Mouse (Mus musculus) liver, embryonic 14.5 days (tissue): Measurements from ENCODE around the gene Zmym4. TPM values are rescaled to one million over a fixed set of nuclear protein-coding genes. Genes with fewer than 3 reads are reported as not detected.
A peak's percentile ranks its signal among the peaks of the same experiment; 100 is the strongest.

Experiments
- ATAC-seq: fragments of 200-750 bp; cut with Nextera tagmentation; 2 replicates; pipeline ENCODE4 v1.8.0; 2017; ENCODE audit warnings: moderate number of reproducible peaks, mild to moderate bottlenecking, moderate library complexity; ENCODE audit not compliant: insufficient read depth
- DNase-seq, 3 experiments: peaks; one replicate each; pipeline ENCODE4 v3.0.0-alpha.2; 2012 to 2013; ENCODE audit warnings: low read depth in 3 of 3, low spot score in 3 of 3
- H3K27ac ChIP-seq: fragments of 300-500 bp; sonication (generic); 2 replicates; pipeline ENCODE4 v1.5.1; 2014; ENCODE audit warnings: moderate library complexity, mild to moderate bottlenecking, control low read depth, inconsistent platforms
- H3K27me3 ChIP-seq: fragments of 300-500 bp; sonication (generic); 2 replicates; pipeline ENCODE4 v1.6.1; 2014; ENCODE audit warnings: mild to moderate bottlenecking, low read length, moderate library complexity; ENCODE audit not compliant: control insufficient read depth, insufficient read depth
- H3K36me3 ChIP-seq: fragments of 300-500 bp; sonication (generic); replicated peaks from 2 replicates; pipeline ENCODE4 v1.6.1; 2014; ENCODE audit warnings: low read depth; ENCODE audit not compliant: control insufficient read depth, insufficient read depth
- H3K4me1 ChIP-seq, 2 experiments: fragments of 200-500 bp in 1 of 2; fragments of 300-500 bp in 1 of 2; sonication (generic) in 1 of 2; replicated peaks; 2 replicates each; pipeline ENCODE4 v1.6.1; 2012 to 2014; ENCODE audit warnings: antibody characterized with exemption in 1 of 2, inconsistent platforms in 1 of 2, low read length in 1 of 2; ENCODE audit not compliant: control insufficient read depth in 2 of 2, insufficient read depth in 2 of 2
- H3K4me2 ChIP-seq: fragments of 300-500 bp; sonication (generic); 2 replicates; pipeline ENCODE4 v1.6.1; 2014; ENCODE audit warnings: low read depth, mild to moderate bottlenecking, control low read depth, moderate library complexity
- H3K4me3 ChIP-seq, 2 experiments: fragments of 200-500 bp in 1 of 2; fragments of 300-500 bp in 1 of 2; sonication (generic) in 1 of 2; 2 replicates each; pipeline ENCODE4 v1.5.1; 2012 to 2014; ENCODE audit warnings: low read depth in 2 of 2, low read length in 2 of 2, mild to moderate bottlenecking in 2 of 2, control low read depth in 1 of 2, inconsistent platforms in 1 of 2, moderate library complexity in 1 of 2; ENCODE audit not compliant: insufficient read depth in 1 of 2
- H3K9ac ChIP-seq: fragments of 300-500 bp; sonication (generic); replicated peaks from 2 replicates; pipeline ENCODE4 v1.6.1; 2014; ENCODE audit warnings: mild to moderate bottlenecking, control low read depth, moderate library complexity
- H3K9me3 ChIP-seq: fragments of 300-500 bp; sonication (generic); 2 replicates; pipeline ENCODE4 v1.6.1; 2016; ENCODE audit warnings: low read length, mixed read lengths; ENCODE audit not compliant: control insufficient read depth
- CTCF ChIP-seq: IDR thresholded peaks from 2 replicates; pipeline ENCODE4 v1.5.1; 2016; ENCODE audit warnings: antibody characterized with exemption, low read depth, control low read depth
- EP300 ChIP-seq: IDR thresholded peaks from 2 replicates; pipeline ENCODE4 v1.6.1; 2016; ENCODE audit warnings: antibody characterized with exemption, low read depth
- WGBS: fragments of 180-500 bp; shearing (Covaris S2); extraction: QIAGEN DNeasy Blood & Tissue Kit; methylation state at CpG from one replicate; pipeline ENCODE4 v1.1.7; 2014; ENCODE audit not compliant: insufficient replicate concordance; 5-methylcytosine and 5-hydroxymethylcytosine counted together
- polyA plus RNA-seq, 2 experiments: library from polyadenylated mRNA; depleted of rRNA in 1 of 2; stranded (reverse) in 1 of 2; unstranded in 1 of 2; fragments of >200 nt; fragmentation: Nextera tagmentation in 1 of 2; extraction: Ambion mirVana in 1 of 2; gene quantifications; 2 replicates each; pipeline versions ENCODE4 v1.2.1 to v1.2.3; 2012 to 2014

The Zmym4 gene
- polyA plus RNA-seq, 2 experiments, result 2.8 to 3.2 TPM

- Histone ChIP-seq H3K27ac (no peak overlapping the region), H3K4me1 (no peaks in the 10 kb centered on the region), H3K4me2 (no peak overlapping the region), H3K9ac (no peak overlapping the region), H3K4me3 (no peak overlapping the region), H3K9me3 (no peaks in the 10 kb centered on the region), H3K27me3 (no peaks in the 10 kb centered on the region), H3K36me3 (no peaks in the 10 kb centered on the region)
- no peak for DNase-seq
- no peak for ATAC-seq
- WGBS, result 61% methylated on average over 3 of the region's 3 CpGs
- TF ChIP-seq CTCF, result no peak
- TF ChIP-seq EP300, result no peak
These were observed 125.0 kb downstream of the Zmym4 start for GRCm38 (mm10) chr4:126842911-126843310.

- Histone ChIP-seq H3K4me3 (no peak overlapping the region), H3K27me3 (no peaks in the 10 kb centered on the region), H3K36me3 (no peaks in the 10 kb centered on the region), H3K9ac (no peak overlapping the region), H3K9me3 (no peaks in the 10 kb centered on the region), H3K4me2 (no peak overlapping the region), H3K27ac (no peak overlapping the region), H3K4me1 (no peaks in the 10 kb centered on the region)
- WGBS, result 75% methylated on average over 15 of the region's 15 CpGs
- TF ChIP-seq CTCF (no peak), EP300 (no peak)
- DNase-seq (no peak), ATAC-seq (no peak)
These were observed 126.9 kb downstream of the Zmym4 start for GRCm38 (mm10) chr4:126840996-126841560.

GRCm38 (mm10) chr4:126839873-126840272 lies 128.1 kb downstream of the Zmym4 start:
- no peak overlapping the region for H3K4me3 ChIP-seq
- no peaks in the 10 kb centered on the region for H3K4me1 ChIP-seq
- H3K4me2 ChIP-seq, result no peak overlapping the region
- no peaks in the 10 kb centered on the region for H3K27me3 ChIP-seq
- ATAC-seq, result no peak
- peak; percentile 28 to 58 (median 37) for DNase-seq
- no peaks in the 10 kb centered on the region for H3K36me3 ChIP-seq
- no peak overlapping the region for H3K27ac ChIP-seq
- no peak overlapping the region for H3K9ac ChIP-seq
- TF ChIP-seq EP300, result no peak
- TF ChIP-seq CTCF, result peak; percentile 95
- no peaks in the 10 kb centered on the region for H3K9me3 ChIP-seq
- WGBS, result 19% methylated on average over 7 of the region's 7 CpGs

GRCm38 (mm10) chr4:126838799-126839198 lies 129.1 kb downstream of the Zmym4 start:
- Histone ChIP-seq H3K4me2 (no peak overlapping the region), H3K27ac (no peak overlapping the region), H3K9me3 (no peaks in the 10 kb centered on the region), H3K4me3 (no peak overlapping the region), H3K9ac (no peak overlapping the region), H3K4me1 (no peaks in the 10 kb centered on the region), H3K27me3 (no peaks in the 10 kb centered on the region), H3K36me3 (no peaks in the 10 kb centered on the region)
- TF ChIP-seq EP300, result no peak
- TF ChIP-seq CTCF, result no peak
- no peak for ATAC-seq
- DNase-seq, result no peak
- WGBS, result 78% methylated on average over 7 of the region's 7 CpGs

- 89% methylated on average over 5 of the region's 5 CpGs for WGBS
These were observed 136.8 kb downstream of the Zmym4 start for GRCm38 (mm10) chr4:126831122-126831521.

More at GRCm38 (mm10) chr4:126831122-126831521, 136.8 kb downstream of the Zmym4 start:
- DNase-seq (no peak), ATAC-seq (no peak)
- no peak overlapping the region for H3K4me3 ChIP-seq
- TF ChIP-seq CTCF (no peak), EP300 (no peak)
- no peaks in the 10 kb centered on the region for H3K36me3 ChIP-seq
- no peak overlapping the region for H3K4me2 ChIP-seq
- no peaks in the 10 kb centered on the region for H3K27me3 ChIP-seq
- no peaks in the 10 kb centered on the region for H3K9me3 ChIP-seq
- H3K4me1 ChIP-seq, result no peaks in the 10 kb centered on the region
- no peak overlapping the region for H3K9ac ChIP-seq
- no peak overlapping the region for H3K27ac ChIP-seq
